In the genomic region with DNA sequence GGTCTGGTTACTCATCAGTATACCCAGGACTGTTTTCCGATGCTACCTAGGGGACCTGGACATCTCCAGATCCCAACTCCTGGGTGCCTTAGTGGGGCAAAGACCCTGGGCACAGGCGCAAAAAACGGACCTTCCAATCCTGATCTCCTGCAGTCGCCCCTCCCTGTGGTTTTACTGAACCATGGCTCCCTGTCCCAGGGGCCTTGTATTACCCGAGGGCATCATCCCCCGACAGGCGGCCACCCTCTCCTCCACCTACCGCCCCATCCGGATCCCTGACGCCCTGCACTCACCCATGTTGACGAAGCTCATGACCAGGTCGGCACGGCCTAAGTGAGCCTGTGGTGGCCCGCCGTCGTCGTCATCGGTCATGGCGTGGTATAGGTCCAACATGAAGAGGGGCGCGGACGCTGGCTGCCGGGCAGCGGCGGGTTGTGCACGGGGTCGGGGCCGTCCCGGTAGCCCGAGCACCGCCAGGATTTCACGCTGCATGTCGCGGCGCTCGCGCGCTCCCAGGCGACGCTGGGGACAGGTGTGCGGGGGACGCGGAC, we compare ENCODE assay signal across 8 mouse cellular contexts. TPM values are rescaled to one million over a fixed set of nuclear protein-coding genes. Genes with fewer than 3 reads are reported as not detected.
DNase-seq lines count a peak whose midpoint lies in the region; ATAC-seq and TF ChIP-seq lines count a peak whose summit lies in the region.

No protein-coding gene starts in this region.

- peak; percentile 9; the same call in 1 of the 2 replicates for ATAC-seq in lung, embryonic 16.5 days (ENCODE audit: low read depth)
- peak; percentile 49 for ATAC-seq in forebrain, embryonic 11.5 days (replicated peaks; ENCODE audit: low FRiP score)
- no peak for ATAC-seq in limb, embryonic 14.5 days (ENCODE audit: low FRiP score, low read depth)
- no peak for ATAC-seq in megakaryocyte-erythroid progenitor cell, adult 5-6 weeks (replicated peaks; ENCODE audit: low FRiP score, low TSS enrichment, poor library complexity, severe bottlenecking)

- H3K27me3 ChIP-seq in lung, embryonic 16.5 days (ENCODE audit: control insufficient read depth, insufficient read depth, low read depth, low read length) = peaks cover 23% of the 10 kb centered on the region
- H3K27me3 ChIP-seq in forebrain, embryonic 11.5 days (ENCODE audit: control insufficient read depth, insufficient read depth, low read length) = peaks cover 37% of the 10 kb centered on the region
- peaks cover 43% of the 10 kb centered on the region for H3K27me3 ChIP-seq in limb, embryonic 14.5 days (ENCODE audit: control insufficient read depth, insufficient read depth, low read length)

- H3K36me3 ChIP-seq in lung, embryonic 16.5 days (ENCODE audit: control insufficient read depth, insufficient read depth, low read length) = no peaks in the 10 kb centered on the region
- H3K36me3 ChIP-seq in forebrain, embryonic 11.5 days (ENCODE audit: control insufficient read depth, insufficient read depth, low read length) = no peaks in the 10 kb centered on the region; the same call in 1 of the 2 replicates
- H3K36me3 ChIP-seq in limb, embryonic 14.5 days (ENCODE audit: control insufficient read depth, insufficient read depth, low read length) = peaks cover 2% of the 10 kb centered on the region; the same call in 1 of the 2 replicates

- DNase-seq in lung, postnatal 25 days (ENCODE audit: low spot score) = no peak
- DNase-seq in forebrain, embryonic 11.5 days (ENCODE audit: low spot score) = no peak
- no peak for DNase-seq in limb, embryonic 14.5 days (ENCODE audit: low spot score)
- DNase-seq in retina, embryonic 14.5 days (ENCODE audit: low spot score) = peak; percentile 20
- no peak for DNase-seq in left cerebral cortex, adult 18-20 months (ENCODE audit: low spot score in 2 of 2)
- DNase-seq in spleen, postnatal 4 days (ENCODE audit: low spot score in 2 of 2) = no peak

- H3K4me1 ChIP-seq in lung, embryonic 16.5 days (replicated peaks; ENCODE audit: control insufficient read depth, insufficient read depth, low read length) = peaks cover 5% of the 10 kb centered on the region
- H3K4me1 ChIP-seq in forebrain, embryonic 11.5 days (replicated peaks; ENCODE audit: control insufficient read depth, insufficient read depth, low read length) = peaks cover 4% of the 10 kb centered on the region
- peaks cover 3% of the 10 kb centered on the region for H3K4me1 ChIP-seq in limb, embryonic 14.5 days (ENCODE audit: control insufficient read depth, insufficient read depth, low read length)

- TF ChIP-seq POLR2A in limb, embryonic 14.5 days (IDR thresholded peaks at IDR 0.05; ENCODE audit: borderline replicate concordance, extremely low read depth, insufficient read depth, insufficient read length) = no peak

- H3K4me2 ChIP-seq in lung, embryonic 16.5 days (ENCODE audit: low read depth, low read length) = peak overlapping the region; percentile 91
- H3K4me2 ChIP-seq in forebrain, embryonic 11.5 days (ENCODE audit: low read depth, low read length, severe bottlenecking) = peak overlapping the region; percentile 87
- H3K4me2 ChIP-seq in limb, embryonic 14.5 days (replicated peaks; ENCODE audit: low read depth, low read length, severe bottlenecking) = peak overlapping the region; percentile 76

- 2% methylated on average over 43 of the region's 43 CpGs for WGBS in lung, embryonic 16.5 days
- 2% methylated on average over 43 of the region's 43 CpGs for WGBS in forebrain, embryonic 11.5 days
- WGBS in limb, embryonic 14.5 days = 3% methylated on average over 31 of the region's 43 CpGs

- H3K4me3 ChIP-seq in lung, embryonic 16.5 days (ENCODE audit: low read length) = peak overlapping the region; percentile 58
- H3K4me3 ChIP-seq in forebrain, embryonic 11.5 days (ENCODE audit: low read depth, low read length) = peak overlapping the region; percentile 49
- peak overlapping the region; percentile 46 for H3K4me3 ChIP-seq in limb, embryonic 14.5 days (replicated peaks; ENCODE audit: low read length)

- no peaks in the 10 kb centered on the region for H3K9me3 ChIP-seq in lung, embryonic 16.5 days (ENCODE audit: control insufficient read depth, low read length)
- H3K9me3 ChIP-seq in forebrain, embryonic 11.5 days (ENCODE audit: control insufficient read depth, low read length) = no peaks in the 10 kb centered on the region
- H3K9me3 ChIP-seq in limb, embryonic 14.5 days (ENCODE audit: control insufficient read depth, low read length) = no peaks in the 10 kb centered on the region

- H3K27ac ChIP-seq in lung, embryonic 16.5 days (ENCODE audit: low read length) = no peak overlapping the region
- no peak overlapping the region for H3K27ac ChIP-seq in forebrain, embryonic 11.5 days (ENCODE audit: low read depth, low read length)
- no peak overlapping the region for H3K27ac ChIP-seq in limb, embryonic 14.5 days (replicated peaks; ENCODE audit: low read depth, low read length)

- H3K9ac ChIP-seq in lung, embryonic 16.5 days (ENCODE audit: low read length) = peak overlapping the region; percentile 51
- peak overlapping the region; percentile 23; the same call in 1 of the 2 replicates for H3K9ac ChIP-seq in forebrain, embryonic 11.5 days (ENCODE audit: low read length)
- H3K9ac ChIP-seq in limb, embryonic 14.5 days (ENCODE audit: low read depth, low read length, severe bottlenecking) = 0 out of 2 replicates have a peak overlapping the region, but pooled peaks have one; percentile 12

RNA-seq across cellular contexts. Expression of a gene that starts 0.9 kb away (rescaled TPM):
- 0.41 and 0.68 TPM in 2 replicates for polyA plus RNA-seq in lung, embryonic 16.5 days (2015; fragmentation: Nextera tagmentation; extraction: Ambion mirVana)
- 0.13 and 0.23 TPM in 2 replicates for polyA plus RNA-seq in forebrain, embryonic 11.5 days (2014; fragmentation: Nextera tagmentation; extraction: Ambion mirVana)
- 1.4 and 1.6 TPM in 2 replicates for polyA plus RNA-seq in limb, embryonic 14.5 days (2012; rRNA removed)
- polyA plus RNA-seq in limb, embryonic 14.5 days (2014; fragmentation: Nextera tagmentation; extraction: Ambion mirVana) = 1.8 and 1.9 TPM in 2 replicates
- not detected in 2 replicates for total RNA-seq in megakaryocyte-erythroid progenitor cell, adult 5-6 weeks (2014; fragmentation: Nextera tagmentation)
- total RNA-seq in megakaryocyte-erythroid progenitor cell, adult 5-6 weeks (2017) = not detected in 2 replicates
- total RNA-seq in left cerebral cortex, adult 18-20 months (2021) = under 1 TPM in 1 of 2 experiments, not detected in 1; 0.19 TPM

RNA-seq across cellular contexts. Expression of a gene that starts 18.7 kb away (rescaled TPM):
- polyA plus RNA-seq in lung, embryonic 16.5 days (2015; fragmentation: Nextera tagmentation; extraction: Ambion mirVana) = 0.11 TPM in 1 of 2 replicates, not detected in the other
- polyA plus RNA-seq in forebrain, embryonic 11.5 days (2014; fragmentation: Nextera tagmentation; extraction: Ambion mirVana) = not detected in 2 replicates
- 0.20 and 0.21 TPM in 2 replicates for polyA plus RNA-seq in limb, embryonic 14.5 days (2012; rRNA removed)
- polyA plus RNA-seq in limb, embryonic 14.5 days (2014; fragmentation: Nextera tagmentation; extraction: Ambion mirVana) = not detected in 2 replicates
- not detected in 2 replicates for total RNA-seq in megakaryocyte-erythroid progenitor cell, adult 5-6 weeks (2014; fragmentation: Nextera tagmentation)
- total RNA-seq in megakaryocyte-erythroid progenitor cell, adult 5-6 weeks (2017) = not detected in 2 replicates
- total RNA-seq in left cerebral cortex, adult 18-20 months (2021) = under 1 TPM; 0.23 to 0.26 TPM

Comparison
In these comparisons a context has a peak if more than half of its experiments do, and no peak if none do; other contexts are left out.
1. ATAC-seq: peak in lung, embryonic 16.5 days (single experiment) and forebrain, embryonic 11.5 days (single experiment); none in limb, embryonic 14.5 days (single experiment) and megakaryocyte-erythroid progenitor cell, adult 5-6 weeks (single experiment).
2. Peak in every context shown above with its lines, with median percentiles within 50 percentile points of each other: H3K4me2 ChIP-seq, H3K4me3 ChIP-seq and H3K9ac ChIP-seq.